Mouse (Mus musculus) lung, embryonic 14.5 days (tissue): ENCODE measurements around the gene Chn1. TPM values are rescaled to one million over a fixed set of nuclear protein-coding genes. Genes with fewer than 3 reads are reported as not detected.

ENCODE experiments used
- ATAC-seq: fragments of 200-750 bp; cut with Nextera tagmentation; 2 replicates; pipeline ENCODE4 v1.8.0; 2017; ENCODE audit warnings: mild to moderate bottlenecking, moderate TSS enrichment, moderate library complexity; ENCODE audit not compliant: insufficient read depth
- DNase-seq: peaks from one replicate; pipeline ENCODE4 v3.0.0-alpha.2; 2015
- H3K27ac ChIP-seq: fragments of 300-500 bp; sonication (generic); 2 replicates; pipeline ENCODE4 v1.5.1; 2014; ENCODE audit warnings: low read depth, mild to moderate bottlenecking, moderate library complexity
- H3K27me3 ChIP-seq: fragments of 300-500 bp; sonication (generic); 2 replicates; pipeline ENCODE4 v1.6.1; 2014; ENCODE audit warnings: low read length, control low read depth; ENCODE audit not compliant: insufficient read depth
- H3K36me3 ChIP-seq: fragments of 300-500 bp; sonication (generic); 2 replicates; pipeline ENCODE4 v1.6.1; 2014; ENCODE audit warnings: control low read depth; ENCODE audit not compliant: insufficient read depth
- H3K4me1 ChIP-seq: fragments of 300-500 bp; sonication (generic); 2 replicates; pipeline ENCODE4 v1.6.1; 2014; ENCODE audit warnings: antibody characterized with exemption, control low read depth; ENCODE audit not compliant: insufficient read depth
- H3K4me2 ChIP-seq: fragments of 300-500 bp; sonication (generic); 2 replicates; pipeline ENCODE4 v1.6.1; 2014; ENCODE audit warnings: mild to moderate bottlenecking
- H3K4me3 ChIP-seq: fragments of 300-500 bp; sonication (generic); 2 replicates; pipeline ENCODE4 v1.5.1; 2014; ENCODE audit warnings: low read depth, low read length
- H3K9ac ChIP-seq: fragments of 300-500 bp; sonication (generic); 2 replicates; pipeline ENCODE4 v1.6.1; 2014
- H3K9me3 ChIP-seq: fragments of 300-500 bp; sonication (generic); 2 replicates; pipeline ENCODE4 v1.6.1; 2016; ENCODE audit warnings: low read depth, low read length, control low read depth
- CTCF ChIP-seq: IDR thresholded peaks from 2 replicates; pipeline ENCODE4 v1.5.1; 2016; ENCODE audit warnings: antibody characterized with exemption, low read depth
- WGBS: fragments of 180-500 bp; shearing (Covaris S2); extraction: QIAGEN DNeasy Blood & Tissue Kit; methylation state at CpG from one replicate; pipeline ENCODE4 v1.1.7; 2014; 5-methylcytosine and 5-hydroxymethylcytosine counted together
- polyA plus RNA-seq: library from polyadenylated mRNA; unstranded; fragments of >200 nt; fragmentation: Nextera tagmentation; extraction: Ambion mirVana; gene quantifications from 2 replicates; pipeline ENCODE4 v1.2.1, GENCODE M21; 2014

Chn1 gene
- polyA plus RNA-seq, 1 experiment from 2014 or later, result 56.4 TPM

- ATAC-seq, result no peak
- H3K9me3 ChIP-seq, result no peaks in the 10 kb centered on the region
- 38% methylated on average over 2 of the region's 2 CpGs for WGBS
- no peak overlapping the region for H3K9ac ChIP-seq
- H3K4me3 ChIP-seq, result no peak overlapping the region
- no peaks in the 10 kb centered on the region for H3K27me3 ChIP-seq
- H3K27ac ChIP-seq, result peak overlapping the region; percentile 87
- DNase-seq, result no peak
- no peaks in the 10 kb centered on the region for H3K36me3 ChIP-seq
- peak overlapping the region; percentile 45 for H3K4me2 ChIP-seq
- H3K4me1 ChIP-seq, result peaks cover 36% of the 10 kb centered on the region; the same call in 1 of the 2 replicates
- TF ChIP-seq CTCF, result no peak
Measured at GRCm38 (mm10) chr2:73593101-73593439, 182.1 kb downstream of the Chn1 start.

GRCm38 (mm10) chr2:73592231-73593100 lies 182.7 kb downstream of the Chn1 start:
- no peaks in the 10 kb centered on the region for H3K27me3 ChIP-seq
- H3K36me3 ChIP-seq, result no peaks in the 10 kb centered on the region
- H3K4me1 ChIP-seq, result peaks cover 36% of the 10 kb centered on the region; the same call in 1 of the 2 replicates
- ATAC-seq (peak; percentile 93), DNase-seq (peak; percentile 91)
- H3K9ac ChIP-seq, result no peak overlapping the region
- TF ChIP-seq CTCF, result no peak
- 27% methylated on average over 14 of the region's 14 CpGs for WGBS
- peak overlapping the region; percentile 87 for H3K27ac ChIP-seq
- no peak overlapping the region for H3K4me3 ChIP-seq
- peak overlapping the region; percentile 45 for H3K4me2 ChIP-seq
- H3K9me3 ChIP-seq, result no peaks in the 10 kb centered on the region

- Histone ChIP-seq H3K27me3 (no peaks in the 10 kb centered on the region), H3K4me1 (peaks cover 36% of the 10 kb centered on the region; the same call in 1 of the 2 replicates), H3K9ac (no peak overlapping the region)
Measured at GRCm38 (mm10) chr2:73591246-73591645, 183.9 kb downstream of the Chn1 start.

GRCm38 (mm10) chr2:73590106-73590505 lies 185.0 kb downstream of the Chn1 start:
- Histone ChIP-seq H3K9ac (peak overlapping the region; percentile 5; the same call in 1 of the 2 replicates), H3K27ac (peak overlapping the region; percentile 87), H3K4me3 (peak overlapping the region; percentile 18; the same call in 1 of the 2 replicates), H3K4me2 (peak overlapping the region; percentile 55), H3K27me3 (no peaks in the 10 kb centered on the region), H3K36me3 (no peaks in the 10 kb centered on the region), H3K4me1 (peaks cover 36% of the 10 kb centered on the region; the same call in 1 of the 2 replicates), H3K9me3 (no peaks in the 10 kb centered on the region)
- 4% methylated on average over 12 of the region's 12 CpGs for WGBS
- DNase-seq, result peak; percentile 79
- TF ChIP-seq CTCF, result no peak
- no peak for ATAC-seq

More at GRCm38 (mm10) chr2:73591246-73591645, 183.9 kb downstream of the Chn1 start:
- no peak for TF ChIP-seq CTCF
- H3K36me3 ChIP-seq, result no peaks in the 10 kb centered on the region
- H3K4me3 ChIP-seq, result no peak overlapping the region
- H3K9me3 ChIP-seq, result no peaks in the 10 kb centered on the region
- H3K27ac ChIP-seq, result peak overlapping the region; percentile 87
- no peak for ATAC-seq
- 24% methylated on average over 6 of the region's 6 CpGs for WGBS
- peak; percentile 52 for DNase-seq
- peak overlapping the region; percentile 45 for H3K4me2 ChIP-seq

GRCm38 (mm10) chr2:73588951-73589350 lies 186.2 kb downstream of the Chn1 start:
- Histone ChIP-seq H3K9ac (no peak overlapping the region), H3K4me1 (peaks cover 36% of the 10 kb centered on the region; the same call in 1 of the 2 replicates), H3K27ac (peak overlapping the region; percentile 87; the same call in 1 of the 2 replicates), H3K4me3 (no peak overlapping the region), H3K4me2 (no peak overlapping the region; the same call in 1 of the 2 replicates), H3K9me3 (no peaks in the 10 kb centered on the region), H3K27me3 (no peaks in the 10 kb centered on the region), H3K36me3 (no peaks in the 10 kb centered on the region)
- peak; percentile 63 for DNase-seq
- no peak for ATAC-seq
- no peak for TF ChIP-seq CTCF
- 30% methylated on average over 2 of the region's 2 CpGs for WGBS

- H3K36me3 ChIP-seq, result no peaks in the 10 kb centered on the region
- no peak overlapping the region for H3K27ac ChIP-seq
- DNase-seq (no peak), ATAC-seq (no peak)
- H3K4me3 ChIP-seq, result no peak overlapping the region
- TF ChIP-seq CTCF, result no peak
- no peaks in the 10 kb centered on the region for H3K27me3 ChIP-seq
- 46% methylated on average over 4 of the region's 4 CpGs for WGBS
- H3K4me1 ChIP-seq, result peaks cover 25% of the 10 kb centered on the region; the same call in 1 of the 2 replicates
- H3K4me2 ChIP-seq, result no peak overlapping the region
- H3K9ac ChIP-seq, result no peak overlapping the region
- no peaks in the 10 kb centered on the region for H3K9me3 ChIP-seq
Measured at GRCm38 (mm10) chr2:73587109-73587506, 188.0 kb downstream of the Chn1 start.

GRCm38 (mm10) chr2:73586392-73587108 lies 188.6 kb downstream of the Chn1 start:
- WGBS, result 53% methylated on average over 10 of the region's 10 CpGs

More at GRCm38 (mm10) chr2:73586392-73587108, 188.6 kb downstream of the Chn1 start:
- no peak overlapping the region for H3K4me3 ChIP-seq
- H3K9me3 ChIP-seq, result no peaks in the 10 kb centered on the region
- peaks cover 20% of the 10 kb centered on the region; the same call in 1 of the 2 replicates for H3K4me1 ChIP-seq
- DNase-seq (no peak), ATAC-seq (no peak)
- H3K9ac ChIP-seq, result no peak overlapping the region
- H3K36me3 ChIP-seq, result no peaks in the 10 kb centered on the region
- H3K4me2 ChIP-seq, result no peak overlapping the region
- no peak overlapping the region for H3K27ac ChIP-seq
- no peaks in the 10 kb centered on the region for H3K27me3 ChIP-seq
- no peak for TF ChIP-seq CTCF
